Mouse (Mus musculus): ENCODE data around the gene Nup62. TPM values are rescaled to one million over a fixed set of nuclear protein-coding genes. Genes with fewer than 3 reads are reported as not detected.

Nup62 gene
- polyA plus RNA-seq, 1 experiment from 2014 or later, result 52.3 TPM

DNA sequence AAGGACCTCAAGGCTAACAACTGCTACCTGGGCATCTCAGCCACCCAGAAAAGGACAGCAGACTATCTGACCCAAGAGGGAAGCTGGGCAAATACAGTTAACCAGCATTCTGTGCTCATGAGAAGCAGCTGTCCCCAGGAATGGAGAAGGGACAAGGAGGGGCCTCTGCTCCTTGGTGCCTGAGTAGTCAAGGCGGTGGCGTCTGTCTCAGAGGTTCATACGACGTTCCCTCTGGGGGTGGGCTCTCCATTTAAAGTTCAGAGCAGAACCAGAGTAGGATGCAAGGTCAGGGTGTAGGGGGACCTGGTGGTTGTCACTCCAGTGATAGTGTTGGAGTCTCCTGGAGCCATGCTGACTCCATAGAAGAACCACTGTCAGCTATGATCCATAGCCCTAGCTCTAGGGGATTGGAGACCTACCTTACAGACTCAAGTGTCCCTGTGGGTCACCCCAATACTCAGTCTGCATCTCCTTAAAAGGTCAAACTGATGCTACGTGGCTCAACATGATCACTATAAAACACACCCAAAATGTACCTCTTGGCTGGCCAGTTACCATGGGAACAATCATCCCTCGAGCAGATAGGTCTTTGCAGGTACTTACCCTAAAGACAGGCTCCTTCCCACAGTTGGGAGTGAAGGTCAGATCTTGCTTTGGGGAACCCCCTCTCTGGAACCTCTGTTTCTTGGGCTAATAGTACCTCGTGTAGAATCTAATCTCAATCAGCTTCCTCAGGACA, 4.9 kb upstream of the Nup62 start:
- WGBS, result 92% methylated on average over 7 of the region's 7 CpGs
- Histone ChIP-seq H3K9me3 (no peaks in the 10 kb centered on the region), H3K27ac (replicated peaks) (no peak overlapping the region), H3K4me1 (peaks cover 10% of the 10 kb centered on the region), H3K36me3 (no peaks in the 10 kb centered on the region), H3K4me2 (replicated peaks) (no peak overlapping the region), H3K27me3 (no peaks in the 10 kb centered on the region), H3K9ac (replicated peaks) (no peak overlapping the region), H3K4me3 (no peak overlapping the region)
- ATAC-seq (replicated peaks), result no peak

DNA sequence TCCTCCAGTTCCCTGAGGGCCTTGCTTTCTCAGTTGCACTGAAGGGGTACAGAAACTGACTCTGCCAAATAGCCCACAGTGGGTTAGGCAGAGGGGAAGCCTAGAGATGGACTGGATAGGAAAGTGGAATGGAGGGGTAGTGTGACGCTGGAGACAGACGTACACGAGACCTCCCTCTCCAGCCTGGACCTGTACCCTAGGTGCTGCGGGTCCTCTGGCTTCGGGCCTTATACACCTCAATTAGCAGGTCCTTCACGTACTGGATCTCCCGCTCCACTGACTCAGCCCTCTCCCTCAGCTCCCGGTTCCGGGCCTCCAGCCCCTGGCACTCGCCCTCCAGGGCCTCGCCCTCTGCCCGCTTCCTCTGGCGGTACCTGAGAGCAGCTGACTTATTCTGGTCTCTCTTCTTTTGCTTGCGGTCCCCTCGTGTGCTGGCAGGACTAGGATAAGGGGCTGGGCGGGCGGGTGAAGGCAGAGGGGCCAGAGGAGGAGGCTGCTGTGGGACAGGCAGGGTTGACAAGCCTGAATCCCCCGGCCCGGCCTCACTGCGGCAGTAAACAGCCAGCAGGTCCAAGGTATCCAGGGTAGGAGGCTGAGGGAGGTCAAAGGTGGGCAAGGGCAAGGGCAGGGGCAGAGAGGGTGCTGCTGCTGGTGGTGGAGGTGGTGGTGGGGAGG, 3.1 kb upstream of the Nup62 start:
- Histone ChIP-seq H3K4me2 (replicated peaks) (no peak overlapping the region), H3K4me1 (peaks cover 22% of the 10 kb centered on the region), H3K9ac (replicated peaks) (no peak overlapping the region), H3K9me3 (no peaks in the 10 kb centered on the region), H3K36me3 (no peaks in the 10 kb centered on the region), H3K27me3 (no peaks in the 10 kb centered on the region), H3K4me3 (no peak overlapping the region), H3K27ac (replicated peaks) (no peak overlapping the region)
- no peak for ATAC-seq (replicated peaks)
- 91% methylated on average over 20 of the region's 20 CpGs for WGBS

DNA sequence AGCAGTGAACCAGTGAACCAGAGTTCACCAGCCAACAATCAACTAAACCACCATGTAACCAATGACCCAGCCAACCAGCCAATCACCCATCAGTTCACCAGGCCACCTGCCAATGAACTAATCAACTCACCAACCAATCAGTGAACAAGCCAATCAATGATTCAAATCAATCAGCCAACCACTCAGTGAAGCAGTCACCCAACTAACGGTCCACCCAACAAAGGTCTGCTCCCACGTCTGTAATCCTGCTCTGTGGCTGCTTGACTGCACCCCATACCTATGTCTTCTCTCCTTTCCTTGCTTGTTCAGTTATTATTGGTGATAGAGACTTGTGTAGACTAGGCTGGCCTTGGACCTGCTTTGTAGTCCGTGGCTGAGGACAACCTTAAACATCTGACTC, 1.9 kb upstream of the Nup62 start:
- H3K4me2 ChIP-seq (replicated peaks), result no peak overlapping the region
- ATAC-seq (replicated peaks), result no peak
- H3K9me3 ChIP-seq, result no peaks in the 10 kb centered on the region
- peaks cover 34% of the 10 kb centered on the region for H3K4me1 ChIP-seq
- no peaks in the 10 kb centered on the region for H3K36me3 ChIP-seq
- H3K9ac ChIP-seq (replicated peaks), result no peak overlapping the region
- no peaks in the 10 kb centered on the region for H3K27me3 ChIP-seq
- H3K27ac ChIP-seq (replicated peaks), result no peak overlapping the region
- no peak overlapping the region for H3K4me3 ChIP-seq
- 91% methylated on average over 3 of the region's 3 CpGs for WGBS

DNA sequence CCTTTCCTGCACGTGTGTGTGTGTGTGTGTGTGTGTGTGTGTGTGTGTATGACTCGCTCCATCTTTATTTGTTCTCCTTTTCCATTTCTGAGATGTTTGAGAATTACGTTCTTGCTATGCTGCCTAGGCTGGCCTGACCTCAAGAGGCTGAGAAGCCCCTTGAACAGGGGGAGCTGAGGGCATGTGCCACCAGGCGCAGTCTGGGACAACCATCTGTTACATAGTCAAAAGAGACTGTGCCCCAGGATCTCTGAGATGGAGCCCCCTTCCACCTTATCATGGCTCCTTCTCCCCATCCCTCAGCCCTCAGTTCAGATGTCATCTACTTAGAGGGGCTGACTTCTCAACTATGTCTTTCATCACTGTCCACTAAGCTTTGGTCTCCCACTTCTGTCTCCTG, 1.5 kb upstream of the Nup62 start:
- Histone ChIP-seq H3K4me2 (replicated peaks) (no peak overlapping the region), H3K4me1 (peaks cover 38% of the 10 kb centered on the region), H3K9ac (replicated peaks) (no peak overlapping the region), H3K27ac (replicated peaks) (no peak overlapping the region), H3K36me3 (no peaks in the 10 kb centered on the region), H3K4me3 (no peak overlapping the region), H3K9me3 (no peaks in the 10 kb centered on the region), H3K27me3 (no peaks in the 10 kb centered on the region)
- 91% methylated on average over 4 of the region's 4 CpGs for WGBS
- ATAC-seq (replicated peaks), result no peak

DNA sequence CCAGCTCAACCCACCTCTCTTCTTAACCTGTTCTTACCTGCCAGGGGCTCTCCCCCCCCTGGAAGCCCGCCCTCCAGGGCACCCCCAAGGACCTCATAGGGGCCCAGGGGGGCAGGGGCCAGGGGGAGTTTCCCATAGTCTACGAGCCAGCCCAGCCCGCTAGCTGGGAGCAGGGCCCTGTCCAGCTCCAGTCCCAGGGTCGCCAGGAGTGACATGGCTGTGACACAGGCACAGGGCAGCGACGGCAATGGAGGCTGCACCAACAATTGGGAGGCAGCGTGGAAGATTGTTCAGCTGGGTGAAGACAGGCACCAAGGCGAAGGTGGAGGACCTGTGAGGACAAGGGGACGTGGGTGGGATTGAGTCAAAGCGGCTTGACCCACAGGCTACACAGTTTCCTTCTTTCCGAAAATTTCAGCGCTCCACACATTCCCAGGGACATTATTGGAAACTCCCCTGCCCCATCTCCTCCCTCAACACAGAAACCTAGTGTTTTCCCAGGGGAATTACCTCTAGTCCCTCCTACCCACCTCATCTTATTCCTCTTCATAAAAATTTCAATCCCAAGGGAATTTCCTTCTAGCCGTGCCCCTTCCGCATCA, 835 bp upstream of the Nup62 start:
- WGBS, result 24% methylated on average over 14 of the region's 14 CpGs
- Histone ChIP-seq H3K27me3 (no peaks in the 10 kb centered on the region), H3K36me3 (no peaks in the 10 kb centered on the region), H3K9me3 (no peaks in the 10 kb centered on the region), H3K9ac (replicated peaks) (peak overlapping the region; percentile 34), H3K4me1 (peaks cover 44% of the 10 kb centered on the region), H3K27ac (replicated peaks) (peak overlapping the region; percentile 95), H3K4me3 (peak overlapping the region; percentile 99), H3K4me2 (replicated peaks) (peak overlapping the region; percentile 58)
- ATAC-seq (replicated peaks), result peak; percentile 5; the same call in 1 of the 2 replicates

DNA sequence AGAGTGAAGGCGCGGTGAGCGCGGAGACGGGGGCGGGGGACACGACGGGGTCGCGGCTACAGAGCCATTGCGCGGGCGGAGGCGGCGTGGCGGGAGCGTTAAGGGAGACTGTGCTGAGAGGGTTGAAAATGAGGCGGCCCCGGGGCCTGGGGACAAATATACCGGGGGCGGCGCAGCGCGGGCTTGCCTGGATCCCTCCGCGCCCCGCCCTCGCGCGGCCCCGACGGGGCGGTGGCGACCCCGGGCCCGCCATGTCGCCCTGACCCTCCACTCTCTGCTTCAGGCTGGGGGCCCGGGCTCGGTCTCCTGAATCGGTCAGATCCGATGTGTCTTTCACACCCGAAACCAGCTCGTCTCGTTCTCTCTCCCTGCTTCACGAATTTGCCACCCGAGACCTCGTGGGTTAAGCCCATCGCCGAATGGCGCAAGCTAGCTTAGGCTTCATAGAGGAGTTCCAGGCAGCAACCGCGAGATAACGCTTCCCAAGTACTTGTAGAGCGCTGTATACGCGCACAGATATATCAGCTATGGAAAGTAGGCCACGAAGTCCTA, 658 bp downstream of the Nup62 start, which contains the start of gene Atf5:
TSS of gene Atf5 (minus strand) at position 189 of the 552 bp plus-strand sequence.
- peak within 1 kb of the TSS; percentile 95 for H3K27ac ChIP-seq (replicated peaks)
- under 1% methylated on average over 57 of the region's 57 CpGs for WGBS

DNA sequence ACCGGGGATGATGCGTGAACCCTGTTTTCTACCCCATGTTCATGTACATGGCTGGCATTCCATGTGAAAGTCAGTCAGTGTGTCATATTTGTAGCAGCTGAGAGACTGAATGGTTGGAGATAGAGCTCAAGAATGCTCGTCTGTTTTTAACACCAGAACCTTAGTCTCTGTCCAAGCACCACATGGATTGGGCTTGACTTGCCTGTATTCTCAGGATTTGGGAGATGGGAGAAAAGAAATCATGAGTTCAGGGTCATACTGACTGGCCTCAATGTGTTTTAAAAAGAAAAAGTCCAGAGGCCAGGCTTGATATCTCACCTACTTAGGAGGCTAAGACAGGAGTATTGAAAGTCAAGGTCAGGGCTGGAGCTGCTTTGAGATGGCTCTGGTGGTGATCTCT, 1.6 kb downstream of the Nup62 start:
- WGBS, result 21% methylated on average over 3 of the region's 3 CpGs

More for the DNA sequence above, 658 bp downstream of the Nup62 start, which contains the start of gene Atf5:
- ATAC-seq (replicated peaks), result no peak; the same call in 1 of the 2 replicates
- peak within 1 kb of the TSS; percentile 95 for H3K9ac ChIP-seq (replicated peaks)
- no peaks in the 10 kb centered on the region for H3K9me3 ChIP-seq
- no peaks in the 10 kb centered on the region for H3K27me3 ChIP-seq
- peak within 1 kb of the TSS; percentile 58 for H3K4me2 ChIP-seq (replicated peaks)
- H3K4me3 ChIP-seq, result peak within 1 kb of the TSS; percentile 99
- H3K4me1 ChIP-seq, result peaks cover 50% of the 10 kb centered on the region
- H3K36me3 ChIP-seq, result no peaks in the 10 kb centered on the region

DNA sequence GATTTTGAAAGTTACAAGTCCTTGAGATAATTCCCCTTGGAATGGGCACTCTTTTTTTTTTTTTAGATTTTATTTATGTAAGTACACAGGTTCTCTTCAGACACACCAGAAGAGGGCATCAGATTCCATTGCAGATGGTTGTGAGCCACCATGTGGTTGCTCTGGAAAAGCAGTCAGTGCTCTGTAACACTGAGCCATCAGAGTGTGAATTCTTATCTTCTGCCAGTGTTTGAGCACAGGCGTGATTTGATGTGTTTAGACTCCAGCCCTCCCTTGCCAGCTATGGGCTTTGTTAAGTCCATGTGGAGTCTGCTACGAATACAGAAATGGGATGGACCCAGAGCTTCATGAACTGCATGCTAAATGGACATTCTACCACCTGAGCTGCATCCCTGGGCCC, 2.3 kb downstream of the Nup62 start:
- H3K27ac ChIP-seq (replicated peaks), result peak overlapping the region; percentile 27; the same call in 1 of the 2 replicates
- 4% methylated on average over 2 of the region's 2 CpGs for WGBS
- H3K4me1 ChIP-seq, result peaks cover 56% of the 10 kb centered on the region

More for the DNA sequence above, 1.6 kb downstream of the Nup62 start:
- Histone ChIP-seq H3K9me3 (no peaks in the 10 kb centered on the region), H3K9ac (replicated peaks) (peak overlapping the region; percentile 95), H3K4me3 (peak overlapping the region; percentile 99), H3K27ac (replicated peaks) (0 out of 2 replicates have a peak overlapping the region, but pooled peaks have one; percentile 19), H3K4me2 (replicated peaks) (peak overlapping the region; percentile 58), H3K36me3 (no peaks in the 10 kb centered on the region), H3K4me1 (peaks cover 50% of the 10 kb centered on the region), H3K27me3 (no peaks in the 10 kb centered on the region)
- no peak for ATAC-seq (replicated peaks)

DNA sequence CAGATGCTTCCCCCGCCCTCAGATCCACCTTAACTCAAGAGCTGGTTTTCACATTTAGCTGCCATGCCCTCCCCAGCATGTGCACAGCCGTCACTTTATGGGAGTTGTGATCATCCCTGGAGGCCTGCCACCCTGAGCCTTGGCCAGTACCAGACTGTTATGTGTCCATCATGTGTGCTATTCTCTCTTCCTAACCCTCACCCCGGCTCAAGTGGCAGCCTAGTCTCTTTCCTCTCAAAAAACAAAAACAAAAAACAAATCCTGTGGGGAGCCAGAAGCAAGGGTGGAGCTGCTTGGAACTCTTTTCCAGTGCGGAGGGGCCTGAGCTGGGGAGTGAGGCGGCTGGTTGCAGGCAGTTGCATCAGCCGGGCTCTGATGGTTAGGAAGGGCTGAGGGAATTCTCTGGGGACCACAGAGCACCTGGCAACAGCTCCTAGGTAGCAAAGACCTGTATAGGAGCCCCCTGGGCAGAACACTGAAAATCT, 2.9 kb downstream of the Nup62 start:
- Histone ChIP-seq H3K27me3 (no peaks in the 10 kb centered on the region), H3K9ac (replicated peaks) (peak overlapping the region; percentile 30)
- WGBS, result 23% methylated on average over 6 of the region's 6 CpGs

More for the DNA sequence above, 2.3 kb downstream of the Nup62 start:
- Histone ChIP-seq H3K9ac (replicated peaks) (peak overlapping the region; percentile 95), H3K36me3 (no peaks in the 10 kb centered on the region), H3K4me3 (peak overlapping the region; percentile 99), H3K9me3 (no peaks in the 10 kb centered on the region), H3K4me2 (replicated peaks) (peak overlapping the region; percentile 58), H3K27me3 (no peaks in the 10 kb centered on the region)
- no peak for ATAC-seq (replicated peaks)

DNA sequence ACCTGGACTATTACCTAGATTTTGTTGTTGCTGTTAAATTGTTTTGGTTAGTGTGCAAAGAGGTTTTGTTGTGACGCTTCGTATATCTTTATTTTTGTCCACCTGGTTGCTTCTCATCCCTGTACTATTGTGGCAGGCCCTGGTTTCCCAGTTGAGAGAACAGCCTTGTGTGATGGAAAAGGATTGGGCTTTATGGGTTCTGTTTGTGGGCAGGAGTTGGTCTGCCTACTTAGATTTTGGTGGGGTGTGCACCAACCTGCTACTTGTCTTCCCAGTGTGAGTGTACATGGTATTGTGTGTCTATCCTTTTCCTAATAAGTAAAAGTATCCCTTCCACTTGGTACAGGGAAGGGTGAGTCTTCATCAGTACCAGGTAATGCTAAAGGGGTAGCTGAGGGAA, 3.5 kb downstream of the Nup62 start:
- Histone ChIP-seq H3K9me3 (no peaks in the 10 kb centered on the region), H3K4me3 (peak overlapping the region; percentile 99; the same call in 1 of the 2 replicates), H3K27me3 (no peaks in the 10 kb centered on the region), H3K4me2 (replicated peaks) (peak overlapping the region; percentile 58), H3K4me1 (peaks cover 66% of the 10 kb centered on the region), H3K36me3 (no peaks in the 10 kb centered on the region), H3K27ac (replicated peaks) (no peak overlapping the region), H3K9ac (replicated peaks) (peak overlapping the region; percentile 30; the same call in 1 of the 2 replicates)
- ATAC-seq (replicated peaks), result no peak
- WGBS, result 85% methylated on average over 2 of the region's 2 CpGs

More for the DNA sequence above, 2.9 kb downstream of the Nup62 start:
- no peak for ATAC-seq (replicated peaks)
- H3K9me3 ChIP-seq, result no peaks in the 10 kb centered on the region
- H3K4me3 ChIP-seq, result peak overlapping the region; percentile 99
- H3K4me1 ChIP-seq, result peaks cover 63% of the 10 kb centered on the region
- H3K36me3 ChIP-seq, result no peaks in the 10 kb centered on the region
- H3K27ac ChIP-seq (replicated peaks), result peak overlapping the region; percentile 27; the same call in 1 of the 2 replicates
- peak overlapping the region; percentile 58 for H3K4me2 ChIP-seq (replicated peaks)

DNA sequence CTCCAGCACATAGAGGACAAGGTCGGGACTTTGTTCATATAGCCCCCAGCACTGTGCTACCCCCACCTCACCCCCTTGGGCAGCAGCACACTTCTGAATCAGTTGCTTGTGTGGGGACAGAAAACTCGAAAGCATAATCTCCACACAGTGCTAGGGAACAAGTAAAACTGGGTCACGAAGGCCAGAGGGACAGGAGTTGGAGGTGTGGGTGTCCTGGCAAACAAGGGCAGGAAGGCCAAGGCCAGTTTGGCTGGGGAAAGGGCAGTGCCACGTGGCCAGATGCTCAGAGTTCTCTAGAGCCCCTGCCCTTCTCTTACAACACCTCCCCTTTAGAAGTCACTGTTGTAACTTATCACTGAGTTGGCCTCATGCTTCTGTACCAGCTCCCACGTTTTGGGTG, 4.0 kb downstream of the Nup62 start:
- Histone ChIP-seq H3K4me1 (peaks cover 67% of the 10 kb centered on the region), H3K4me2 (replicated peaks) (0 out of 2 replicates have a peak overlapping the region, but pooled peaks have one; percentile 58), H3K36me3 (no peaks in the 10 kb centered on the region), H3K27ac (replicated peaks) (no peak overlapping the region), H3K9me3 (no peaks in the 10 kb centered on the region), H3K9ac (replicated peaks) (0 out of 2 replicates have a peak overlapping the region, but pooled peaks have one; percentile 30), H3K4me3 (no peak overlapping the region), H3K27me3 (no peaks in the 10 kb centered on the region)
- WGBS, result 65% methylated on average over 5 of the region's 5 CpGs
- ATAC-seq (replicated peaks), result no peak
